Mouse (Mus musculus) forebrain, embryonic 14.5 days (tissue): Measurements from ENCODE around the gene Cct7. TPM values are rescaled to one million over a fixed set of nuclear protein-coding genes. Genes with fewer than 3 reads are reported as not detected.

ENCODE experiments used
- ATAC-seq: fragments of 200-750 bp; cut with Nextera tagmentation; 2 replicates; pipeline ENCODE4 v1.8.0; 2017; ENCODE audit warnings: mild to moderate bottlenecking, moderate library complexity
- DNase-seq: peaks from one replicate; pipeline ENCODE4 v3.0.0-alpha.2; 2015; ENCODE audit warnings: low spot score
- H3K27ac ChIP-seq: fragments of 300-500 bp; sonication (generic); 2 replicates; pipeline ENCODE4 v1.5.1; 2014; ENCODE audit warnings: low read depth, mild to moderate bottlenecking, control low read depth, low read length, moderate library complexity
- H3K27me3 ChIP-seq: fragments of 300-500 bp; sonication (generic); replicated peaks from 2 replicates; pipeline ENCODE4 v1.6.1; 2014; ENCODE audit warnings: low read length, control low read depth, mixed read lengths; ENCODE audit not compliant: control insufficient read depth, insufficient read depth
- H3K36me3 ChIP-seq: fragments of 300-500 bp; sonication (generic); 2 replicates; pipeline ENCODE4 v1.6.1; 2014; ENCODE audit warnings: low read length, control low read depth; ENCODE audit not compliant: control insufficient read depth, insufficient read depth
- H3K4me1 ChIP-seq: fragments of 300-500 bp; sonication (generic); 2 replicates; pipeline ENCODE4 v1.6.1; 2014; ENCODE audit warnings: antibody characterized with exemption, low read length, control low read depth; ENCODE audit not compliant: control insufficient read depth, insufficient read depth
- H3K4me2 ChIP-seq: fragments of 300-500 bp; sonication (generic); 2 replicates; pipeline ENCODE4 v1.6.1; 2014; ENCODE audit warnings: mild to moderate bottlenecking, control low read depth, low read length
- H3K4me3 ChIP-seq: fragments of 300-500 bp; sonication (generic); 2 replicates; pipeline ENCODE4 v1.5.1; 2014; ENCODE audit warnings: low read depth, low read length, control low read depth
- H3K9ac ChIP-seq: fragments of 300-500 bp; sonication (generic); 2 replicates; pipeline ENCODE4 v1.6.1; 2014; ENCODE audit warnings: mild to moderate bottlenecking, low read length, control low read depth, moderate library complexity
- H3K9me3 ChIP-seq: fragments of 300-500 bp; sonication (generic); replicated peaks from 2 replicates; pipeline ENCODE4 v1.6.1; 2016; ENCODE audit warnings: low read length, control low read depth, mixed read lengths; ENCODE audit not compliant: control insufficient read depth
- WGBS: fragments of 180-500 bp; shearing (Covaris S2); extraction: QIAGEN DNeasy Blood & Tissue Kit; methylation state at CpG from one replicate; pipeline ENCODE4 v1.1.7; 2014; 5-methylcytosine and 5-hydroxymethylcytosine counted together
- polyA plus RNA-seq: library from polyadenylated mRNA; unstranded; fragments of >200 nt; fragmentation: Nextera tagmentation; extraction: Ambion mirVana; gene quantifications from 2 replicates; pipeline ENCODE4 v1.2.1, GENCODE M21; 2014

Gene Cct7
- polyA plus RNA-seq, 1 experiment from 2014 or later = 759 TPM

DNA sequence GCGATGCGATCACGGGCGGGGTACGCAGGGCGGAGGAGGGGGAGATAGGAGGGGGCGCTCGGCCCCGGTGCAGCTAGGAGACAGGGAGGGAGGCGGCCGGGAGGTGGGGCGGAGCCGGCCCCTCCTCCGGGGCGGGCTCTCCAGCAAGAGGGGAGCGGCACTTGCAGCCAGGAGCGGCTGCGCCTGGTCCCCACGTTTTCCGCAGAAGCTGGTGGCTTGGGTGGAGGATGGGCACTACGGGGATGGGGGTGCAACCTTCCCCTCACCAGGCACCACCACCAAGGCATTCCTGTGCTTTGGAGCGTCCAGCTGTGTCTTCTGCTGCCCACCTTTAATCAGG lies 51.6 kb downstream of the Cct7 start, which contains the start of gene Fbxo41:
TSS of gene Fbxo41 (minus strand) at position 84 of the 340 bp plus-strand sequence.
- Histone ChIP-seq H3K4me3 (peak within 1 kb of the TSS; percentile 76), H3K4me2 (peak within 1 kb of the TSS; percentile 85), H3K27me3 (peaks cover 6% of the 10 kb centered on the region; the same call in 1 of the 2 replicates), H3K9ac (peak within 1 kb of the TSS; percentile 87), H3K9me3 (no peaks in the 10 kb centered on the region), H3K4me1 (0 out of 2 replicates have a peak, but pooled peaks cover 3% of the 10 kb centered on the region), H3K36me3 (no peaks in the 10 kb centered on the region), H3K27ac (peak within 1 kb of the TSS; percentile 1; the same call in 1 of the 2 replicates)
- DNase-seq = peak; percentile 78
- peak; percentile 93 for ATAC-seq
- WGBS = under 1% methylated on average over 8 of the region's 22 CpGs

DNA sequence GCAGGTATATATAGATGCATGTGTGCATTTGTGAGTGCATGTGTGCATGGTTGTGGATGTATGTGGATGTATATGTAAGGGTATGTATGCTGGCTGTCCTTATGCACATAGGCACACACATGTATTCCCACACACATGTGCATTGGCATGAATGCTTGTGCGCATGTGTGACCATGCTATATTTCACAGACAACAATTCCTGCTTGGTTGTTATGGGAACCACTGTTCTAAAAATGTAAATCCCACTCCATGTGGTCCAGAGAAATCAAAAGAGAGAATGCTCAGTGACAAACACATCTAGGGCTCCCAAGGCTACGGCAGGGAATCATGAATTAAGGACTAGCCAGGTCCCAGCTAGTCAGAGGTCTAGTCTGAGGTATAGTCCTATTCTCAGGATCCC lies 53.6 kb downstream of the Cct7 start:
- no peak overlapping the region for H3K4me3 ChIP-seq
- no peaks in the 10 kb centered on the region for H3K9me3 ChIP-seq
- H3K9ac ChIP-seq = no peak overlapping the region
- peaks cover 18% of the 10 kb centered on the region for H3K27me3 ChIP-seq
- H3K4me1 ChIP-seq = 0 out of 2 replicates have a peak, but pooled peaks cover 3% of the 10 kb centered on the region
- no peaks in the 10 kb centered on the region for H3K36me3 ChIP-seq
- ATAC-seq (no peak), DNase-seq (no peak)
- no peak overlapping the region for H3K27ac ChIP-seq
- H3K4me2 ChIP-seq = no peak overlapping the region
- WGBS = 43% methylated on average over 2 of the region's 2 CpGs

DNA sequence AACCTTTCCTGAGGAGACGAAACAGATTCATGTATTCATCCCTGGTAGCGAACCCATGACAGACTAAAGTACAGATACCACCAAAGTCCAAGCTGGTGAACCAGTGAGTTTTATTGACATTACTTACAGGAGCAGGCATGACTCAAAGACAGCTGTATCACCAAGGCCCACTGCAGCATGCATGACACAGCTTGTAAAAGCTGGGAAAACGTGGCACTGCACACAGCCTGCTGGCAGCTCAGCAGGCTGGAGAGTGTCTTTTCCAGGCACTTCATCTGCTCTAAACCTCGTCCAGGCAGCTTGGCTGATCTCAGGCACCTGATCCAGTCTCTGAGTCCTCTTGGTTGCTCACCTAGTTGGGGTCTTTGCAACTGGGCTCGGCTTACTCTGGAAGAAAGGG lies 57.3 kb downstream of the Cct7 start:
- H3K36me3 ChIP-seq = no peaks in the 10 kb centered on the region
- peaks cover 55% of the 10 kb centered on the region for H3K27me3 ChIP-seq
- peaks cover 5% of the 10 kb centered on the region; the same call in 1 of the 2 replicates for H3K4me1 ChIP-seq
- H3K4me3 ChIP-seq = no peak overlapping the region
- no peak overlapping the region for H3K4me2 ChIP-seq
- H3K9ac ChIP-seq = no peak overlapping the region
- DNase-seq (no peak), ATAC-seq (no peak)
- no peaks in the 10 kb centered on the region for H3K9me3 ChIP-seq
- no peak overlapping the region for H3K27ac ChIP-seq
- 40% methylated on average over 5 of the region's 5 CpGs for WGBS

DNA sequence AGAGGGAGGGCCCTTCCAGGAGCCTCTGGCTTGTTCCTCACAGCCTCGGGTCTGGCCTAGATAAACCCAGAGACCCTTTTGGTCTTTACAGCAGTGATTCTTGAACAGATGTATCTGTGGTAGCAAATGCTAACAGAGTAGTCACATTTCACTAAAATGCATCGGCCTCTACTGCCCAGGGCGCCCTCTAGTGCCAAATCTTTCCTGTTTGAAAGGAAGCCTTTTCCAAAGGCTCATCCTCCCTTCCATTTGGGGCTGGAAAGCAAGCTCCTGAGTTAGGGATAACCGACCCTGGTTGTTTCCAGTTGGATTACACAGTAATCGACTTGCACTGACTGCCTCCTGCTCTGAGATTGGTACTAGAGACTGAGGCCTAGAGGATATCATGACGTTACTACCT lies 59.2 kb downstream of the Cct7 start:
- Histone ChIP-seq H3K4me2 (no peak overlapping the region), H3K9me3 (no peaks in the 10 kb centered on the region), H3K4me3 (no peak overlapping the region), H3K36me3 (no peaks in the 10 kb centered on the region), H3K4me1 (peaks cover 9% of the 10 kb centered on the region; the same call in 1 of the 2 replicates), H3K27ac (no peak overlapping the region), H3K9ac (no peak overlapping the region), H3K27me3 (peaks cover 66% of the 10 kb centered on the region)
- no peak for ATAC-seq
- WGBS = 3% methylated on average over 6 of the region's 6 CpGs
- peak; percentile 83 for DNase-seq

DNA sequence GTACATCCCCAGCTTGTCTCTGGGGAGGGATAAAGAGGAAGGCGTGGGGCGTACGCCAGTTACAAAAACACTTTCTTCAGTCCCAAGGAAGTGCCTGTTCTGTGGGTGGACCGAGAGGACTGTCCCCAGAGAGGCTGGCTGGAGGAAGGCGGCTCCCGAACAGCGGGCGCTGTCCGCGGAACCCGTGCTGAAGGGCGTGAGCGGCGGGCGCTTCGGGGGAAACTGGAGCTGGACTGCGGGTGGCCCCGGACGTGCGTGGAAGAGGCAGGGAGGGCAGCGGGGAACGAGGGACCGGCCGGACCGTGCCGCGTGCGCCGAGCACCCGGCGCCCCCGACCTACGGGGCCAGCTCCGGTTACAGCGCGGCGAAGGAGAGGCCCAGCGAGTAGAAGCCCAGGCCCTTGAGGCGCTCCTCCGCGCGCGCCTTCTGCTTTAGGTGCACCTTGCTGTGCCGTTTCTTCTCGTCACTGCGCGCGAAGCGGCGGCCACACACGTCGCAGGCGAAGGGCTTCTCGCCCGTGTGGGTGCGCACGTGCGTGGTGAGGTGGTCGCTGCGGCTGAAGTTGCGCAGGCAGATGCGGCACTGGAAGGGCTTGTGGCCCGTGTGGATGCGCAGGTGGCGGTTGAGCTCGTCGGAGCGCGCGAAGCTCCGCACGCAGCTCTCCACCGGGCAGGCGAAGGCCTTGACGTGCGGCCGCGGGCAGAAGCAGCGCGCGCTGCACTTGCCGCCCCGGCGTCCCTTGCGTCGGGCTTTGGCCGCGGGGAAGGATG lies 60.2 kb downstream of the Cct7 start:
- Histone ChIP-seq H3K9me3 (no peaks in the 10 kb centered on the region), H3K27ac (no peak overlapping the region), H3K36me3 (no peaks in the 10 kb centered on the region), H3K27me3 (peaks cover 70% of the 10 kb centered on the region), H3K9ac (peak overlapping the region; percentile 21), H3K4me3 (peak overlapping the region; percentile 41), H3K4me2 (peak overlapping the region; percentile 72), H3K4me1 (peaks cover 9% of the 10 kb centered on the region; the same call in 1 of the 2 replicates)
- DNase-seq = no peak
- WGBS = under 1% methylated on average over 86 of the region's 88 CpGs
- ATAC-seq = 0 out of 2 replicates have a peak, but pooled peaks have one; percentile 14

DNA sequence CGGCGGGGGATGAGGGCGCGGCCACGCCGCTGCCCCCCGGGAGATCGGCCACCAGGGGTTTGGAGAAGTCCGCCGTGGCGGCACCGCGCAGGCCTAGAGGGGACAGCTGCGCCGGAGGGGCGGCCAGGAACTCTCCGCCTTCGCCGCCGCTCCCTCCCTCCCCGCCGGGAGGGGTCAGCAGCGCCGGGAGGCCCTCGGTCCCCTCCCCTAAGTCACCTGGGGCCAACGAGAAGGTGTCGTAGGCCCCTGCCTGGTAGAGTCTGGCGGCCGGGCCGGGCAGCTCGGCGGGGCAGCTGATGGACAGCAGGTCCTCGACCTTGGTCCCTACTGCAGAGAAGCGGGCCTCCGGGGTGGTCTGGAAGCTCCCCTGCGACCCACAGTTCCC lies 60.7 kb downstream of the Cct7 start:
- Histone ChIP-seq H3K4me3 (peak overlapping the region; percentile 41), H3K4me1 (peaks cover 9% of the 10 kb centered on the region; the same call in 1 of the 2 replicates), H3K9ac (peak overlapping the region; percentile 13; the same call in 1 of the 2 replicates), H3K4me2 (peak overlapping the region; percentile 72), H3K36me3 (no peaks in the 10 kb centered on the region), H3K9me3 (no peaks in the 10 kb centered on the region), H3K27ac (no peak overlapping the region), H3K27me3 (peaks cover 70% of the 10 kb centered on the region)
- no peak for DNase-seq
- ATAC-seq = 0 out of 2 replicates have a peak, but pooled peaks have one; percentile 4
- WGBS = under 1% methylated on average over 32 of the region's 36 CpGs

DNA sequence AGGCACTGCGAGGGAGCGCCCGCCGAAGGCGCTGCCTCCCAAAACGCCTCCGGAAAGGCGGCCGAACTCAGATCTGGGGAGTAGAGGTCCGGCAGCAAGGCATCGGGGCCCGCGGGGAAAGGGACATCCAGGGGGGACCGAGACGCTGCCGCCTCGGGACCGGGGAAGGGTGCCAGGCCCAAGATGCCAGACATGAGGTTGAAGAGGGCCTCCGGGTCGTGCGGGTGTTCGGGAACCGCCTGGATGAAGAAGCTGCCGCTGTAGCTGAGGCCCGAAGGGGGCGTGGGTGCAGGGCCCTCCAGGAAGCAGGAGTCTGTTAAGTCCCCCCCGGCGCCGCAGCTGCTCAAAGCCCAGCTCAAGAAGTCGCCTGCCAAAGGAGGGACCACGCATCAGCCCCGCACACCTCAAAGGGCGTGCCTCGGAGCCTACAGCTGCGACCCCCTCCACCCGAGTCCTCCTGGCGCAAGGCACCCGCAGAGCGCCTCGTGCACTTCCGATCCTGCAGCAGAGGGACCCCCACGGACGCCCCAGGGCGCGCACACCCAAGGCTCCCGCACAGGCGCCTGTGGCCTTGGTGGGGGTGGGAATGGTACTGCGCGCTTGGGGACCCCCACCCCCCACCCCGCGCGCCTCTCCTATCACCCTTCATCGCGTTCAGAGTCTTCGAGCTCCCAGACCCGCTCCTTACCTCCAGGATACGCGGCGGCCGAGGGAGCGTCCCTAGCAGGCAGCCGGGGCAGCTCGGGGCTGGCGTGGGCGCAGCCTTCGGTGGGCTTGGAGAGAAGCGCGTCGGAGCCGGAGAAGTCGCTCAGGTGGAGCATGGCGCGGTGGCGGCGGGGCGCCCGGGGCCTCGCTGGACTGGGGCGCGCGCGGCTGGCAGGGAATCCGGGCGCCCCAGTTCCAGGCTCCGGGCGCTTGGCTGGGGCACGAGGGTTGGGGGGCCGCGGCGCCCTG lies 61.5 kb downstream of the Cct7 start:
- peak overlapping the region; percentile 40 for H3K9ac ChIP-seq
- WGBS = under 1% methylated on average over 84 of the region's 90 CpGs
- H3K4me3 ChIP-seq = peak overlapping the region; percentile 41
- ATAC-seq (peak; percentile 6; the same call in 1 of the 2 replicates), DNase-seq (no peak)
- H3K9me3 ChIP-seq = no peaks in the 10 kb centered on the region
- H3K4me1 ChIP-seq = peaks cover 9% of the 10 kb centered on the region; the same call in 1 of the 2 replicates
- H3K4me2 ChIP-seq = peak overlapping the region; percentile 72
- peaks cover 70% of the 10 kb centered on the region for H3K27me3 ChIP-seq
- H3K27ac ChIP-seq = no peak overlapping the region
- no peaks in the 10 kb centered on the region for H3K36me3 ChIP-seq

DNA sequence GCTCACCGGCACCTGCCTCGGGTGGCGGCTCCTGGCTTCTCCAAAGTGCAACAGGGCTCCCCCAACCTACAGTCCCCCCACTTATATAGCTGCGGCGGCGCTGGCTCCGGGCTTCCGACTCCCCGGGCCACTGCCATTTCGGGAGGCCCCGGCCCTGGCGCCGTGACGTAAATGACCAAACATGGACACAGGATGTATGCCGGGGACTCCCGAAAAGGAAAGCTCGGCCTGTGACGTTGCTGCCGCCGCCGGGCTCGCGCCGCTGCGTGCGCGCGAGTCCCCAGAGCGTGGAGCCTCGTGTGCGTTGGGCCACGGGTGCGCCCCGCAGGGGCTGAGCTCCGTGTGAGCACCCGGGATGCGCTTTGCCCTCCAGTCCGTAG lies 62.2 kb downstream of the Cct7 start, which contains the start of gene Egr4:
TSS of gene Egr4 (minus strand) at position 59 of the 380 bp plus-strand sequence.
- under 1% methylated on average over 38 of the region's 38 CpGs for WGBS
- peak within 1 kb of the TSS; percentile 41 for H3K4me3 ChIP-seq
- H3K27ac ChIP-seq = no peak within 1 kb of the TSS
- ATAC-seq = peak; percentile 56; the same call in 1 of the 2 replicates
- H3K9ac ChIP-seq = peak within 1 kb of the TSS; percentile 40
- peaks cover 9% of the 10 kb centered on the region; the same call in 1 of the 2 replicates for H3K4me1 ChIP-seq
- DNase-seq = peak; percentile 68
- H3K36me3 ChIP-seq = no peaks in the 10 kb centered on the region
- H3K9me3 ChIP-seq = no peaks in the 10 kb centered on the region
- H3K27me3 ChIP-seq = peaks cover 69% of the 10 kb centered on the region
- H3K4me2 ChIP-seq = peak within 1 kb of the TSS; percentile 72
